Mouse (Mus musculus) kidney, embryonic 16.5 days (tissue): ENCODE results near the gene Spag16. TPM values are rescaled to one million over a fixed set of nuclear protein-coding genes. Genes with fewer than 3 reads are reported as not detected.

Experiments
- ATAC-seq: fragments of 200-750 bp; cut with Nextera tagmentation; 2 replicates; pipeline ENCODE4 v1.8.0; 2017; ENCODE audit warnings: moderate TSS enrichment; ENCODE audit not compliant: low FRiP score, low TSS enrichment
- H3K27ac ChIP-seq: fragments of 300-500 bp; sonication (generic); 2 replicates; pipeline ENCODE4 v1.5.1; 2014; ENCODE audit warnings: low read length
- H3K27me3 ChIP-seq: fragments of 300-500 bp; sonication (generic); 2 replicates; pipeline ENCODE4 v1.6.1; 2014; ENCODE audit warnings: low read length, control low read depth, mixed read lengths; ENCODE audit not compliant: insufficient read depth
- H3K36me3 ChIP-seq: fragments of 300-500 bp; sonication (generic); 2 replicates; pipeline ENCODE4 v1.6.1; 2014; ENCODE audit warnings: low read length, control low read depth, mixed read lengths; ENCODE audit not compliant: insufficient read depth
- H3K4me1 ChIP-seq: fragments of 300-500 bp; sonication (generic); 2 replicates; pipeline ENCODE4 v1.6.1; 2014; ENCODE audit warnings: low read length, control low read depth, mixed read lengths; ENCODE audit not compliant: insufficient read depth
- H3K4me2 ChIP-seq: fragments of 300-500 bp; sonication (generic); replicated peaks from 2 replicates; pipeline ENCODE4 v1.6.1; 2014; ENCODE audit warnings: low read depth, low read length
- H3K4me3 ChIP-seq: fragments of 300-500 bp; sonication (generic); 2 replicates; pipeline ENCODE4 v1.5.1; 2014; ENCODE audit warnings: mild to moderate bottlenecking, low read length
- H3K9ac ChIP-seq: fragments of 300-500 bp; sonication (generic); replicated peaks from 2 replicates; pipeline ENCODE4 v1.6.1; 2014; ENCODE audit warnings: low read length
- H3K9me3 ChIP-seq: fragments of 300-500 bp; sonication (generic); 2 replicates; pipeline ENCODE4 v1.6.1; 2016; ENCODE audit warnings: low read length, control low read depth
- WGBS: fragments of 180-500 bp; shearing (Covaris S2); extraction: QIAGEN DNeasy Blood & Tissue Kit; methylation state at CpG from one replicate; pipeline ENCODE4 v1.1.7; 2014; 5-methylcytosine and 5-hydroxymethylcytosine counted together
- polyA plus RNA-seq: library from polyadenylated mRNA; unstranded; fragments of >200 nt; fragmentation: Nextera tagmentation; extraction: Ambion mirVana; gene quantifications from 2 replicates; pipeline ENCODE4 v1.2.1, GENCODE M21; 2015

Spag16 gene
- polyA plus RNA-seq, 1 experiment from 2014 or later = 0.60 TPM

DNA sequence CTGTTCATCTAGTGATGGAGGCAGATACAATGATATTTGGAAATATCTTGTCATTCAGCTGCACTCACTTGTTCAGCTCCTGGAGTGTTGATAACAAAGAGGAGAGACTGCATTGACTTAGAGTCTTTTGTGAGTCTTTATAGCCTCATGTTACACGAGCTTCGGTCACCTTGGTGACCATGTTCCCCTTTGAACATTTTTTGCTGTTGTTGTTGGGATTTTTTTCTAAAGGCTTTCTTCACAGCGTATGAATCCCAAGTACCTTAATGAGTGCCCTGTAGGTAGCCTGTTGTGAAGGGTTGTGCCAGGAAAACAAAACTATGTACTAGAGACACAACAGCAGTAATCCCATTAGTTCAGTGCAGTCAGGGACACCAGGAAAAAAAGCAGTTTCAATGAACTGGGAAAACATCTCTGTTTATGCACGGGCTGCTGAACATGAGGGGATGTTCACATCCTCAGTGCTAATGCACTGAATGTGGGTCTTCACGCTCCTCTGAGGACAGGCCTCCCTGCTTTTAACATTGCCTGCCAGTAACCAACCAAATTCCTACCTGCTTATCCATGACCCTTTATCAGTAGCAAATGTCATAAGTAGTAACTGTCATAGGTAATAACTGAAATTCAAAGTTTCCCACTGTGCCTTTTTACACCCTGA is 798.2 kb downstream of the Spag16 start:
- Histone ChIP-seq H3K9ac (no peak overlapping the region), H3K27me3 (no peaks in the 10 kb centered on the region), H3K4me3 (no peak overlapping the region), H3K36me3 (no peaks in the 10 kb centered on the region), H3K4me1 (no peaks in the 10 kb centered on the region), H3K9me3 (no peaks in the 10 kb centered on the region), H3K27ac (no peak overlapping the region), H3K4me2 (no peak overlapping the region)
- 66% methylated on average over 5 of the region's 5 CpGs for WGBS
- no peak for ATAC-seq

DNA sequence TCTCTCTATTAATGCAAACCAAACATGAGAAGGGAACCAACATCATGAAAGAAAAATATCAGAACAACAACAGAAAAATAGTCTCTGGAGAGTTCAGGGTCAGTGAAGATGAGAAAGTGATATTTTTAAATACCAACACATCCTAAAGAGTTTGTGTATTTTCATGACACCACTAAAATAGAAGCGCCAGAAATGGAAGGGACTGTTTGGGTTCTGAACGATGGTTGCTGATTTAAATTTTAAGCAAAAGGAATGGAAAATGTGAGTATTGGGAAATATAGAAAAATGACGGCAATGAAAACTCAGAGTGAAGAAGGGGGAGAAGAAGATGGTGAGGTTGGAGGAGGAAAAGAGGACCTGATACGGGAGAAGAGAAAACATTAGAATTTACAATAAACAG is 825.9 kb downstream of the Spag16 start:
- Histone ChIP-seq H3K9ac (no peak overlapping the region), H3K27me3 (no peaks in the 10 kb centered on the region), H3K4me3 (no peak overlapping the region), H3K27ac (no peak overlapping the region), H3K4me2 (no peak overlapping the region), H3K36me3 (no peaks in the 10 kb centered on the region), H3K4me1 (no peaks in the 10 kb centered on the region), H3K9me3 (no peaks in the 10 kb centered on the region)
- 83% methylated on average over 4 of the region's 4 CpGs for WGBS
- no peak for ATAC-seq

DNA sequence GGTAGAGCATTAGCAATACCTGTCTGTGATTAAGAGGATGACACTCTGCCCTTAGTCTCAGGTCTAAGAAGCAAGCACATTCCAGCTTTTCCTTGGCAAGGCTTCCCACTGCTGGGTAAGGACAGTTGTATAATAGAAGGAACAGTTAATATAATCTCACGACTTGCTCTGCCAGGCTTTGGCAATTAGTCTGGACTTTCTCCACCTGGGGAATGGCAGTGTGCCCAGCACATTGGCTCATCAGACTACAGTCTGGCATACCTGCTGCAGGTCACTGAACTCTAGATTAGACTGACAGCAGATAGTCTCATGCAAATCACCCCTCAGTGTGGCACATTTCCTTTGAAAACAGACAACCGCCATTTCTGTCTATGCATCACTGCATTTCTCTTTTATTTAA is 865.8 kb downstream of the Spag16 start:
- Histone ChIP-seq H3K9me3 (no peaks in the 10 kb centered on the region), H3K9ac (no peak overlapping the region), H3K27ac (no peak overlapping the region), H3K4me3 (no peak overlapping the region), H3K4me2 (no peak overlapping the region), H3K36me3 (no peaks in the 10 kb centered on the region), H3K27me3 (no peaks in the 10 kb centered on the region), H3K4me1 (no peaks in the 10 kb centered on the region)
- WGBS = 75% methylated on average over 2 of the region's 2 CpGs
- ATAC-seq = no peak

DNA sequence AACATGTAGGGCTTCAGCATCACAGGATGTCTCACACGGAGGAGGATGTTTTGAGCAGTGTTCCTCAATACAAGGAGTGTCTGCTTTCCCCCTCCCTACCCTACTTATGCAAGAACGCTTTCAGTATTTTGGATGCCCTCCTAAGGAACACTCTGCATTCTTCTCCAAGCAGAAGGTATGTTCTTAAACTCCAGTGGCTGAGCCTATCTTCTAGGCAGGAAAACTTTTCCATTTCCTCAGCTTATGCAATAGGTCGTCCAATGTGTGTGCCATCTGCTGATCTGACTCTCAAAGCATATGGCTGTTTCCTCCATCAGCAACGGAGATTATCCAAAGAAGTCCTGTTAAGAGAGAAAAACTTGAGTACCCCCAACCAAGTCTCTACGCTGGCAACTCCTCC is 873.5 kb downstream of the Spag16 start:
- WGBS = 81% methylated on average over 5 of the region's 5 CpGs
- Histone ChIP-seq H3K9me3 (no peaks in the 10 kb centered on the region), H3K4me2 (no peak overlapping the region), H3K4me3 (no peak overlapping the region), H3K4me1 (no peaks in the 10 kb centered on the region), H3K27ac (no peak overlapping the region), H3K9ac (no peak overlapping the region), H3K27me3 (no peaks in the 10 kb centered on the region), H3K36me3 (no peaks in the 10 kb centered on the region)
- no peak for ATAC-seq

DNA sequence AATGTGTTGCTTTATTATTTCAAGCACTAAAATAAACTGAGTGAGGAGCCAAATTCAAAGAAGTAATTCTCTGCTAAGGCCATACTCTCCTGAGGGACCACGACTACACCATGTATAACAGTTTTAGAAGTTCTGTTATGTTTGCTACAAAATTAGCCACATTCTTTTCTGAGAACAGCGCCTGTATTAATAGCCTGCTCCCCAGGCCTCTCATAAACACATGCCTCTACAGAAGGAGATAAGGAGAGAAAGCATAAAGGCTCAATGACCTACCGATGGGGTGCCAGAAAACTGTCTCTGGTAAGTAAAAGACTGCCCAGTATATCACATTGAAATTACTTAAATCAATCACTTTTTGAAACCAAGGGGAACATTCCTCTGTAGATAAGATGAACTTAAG is 877.2 kb downstream of the Spag16 start:
- Histone ChIP-seq H3K9ac (no peak overlapping the region), H3K36me3 (no peaks in the 10 kb centered on the region), H3K27ac (no peak overlapping the region), H3K27me3 (no peaks in the 10 kb centered on the region), H3K9me3 (no peaks in the 10 kb centered on the region), H3K4me2 (no peak overlapping the region), H3K4me1 (no peaks in the 10 kb centered on the region), H3K4me3 (no peak overlapping the region)
- ATAC-seq = no peak
- 64% methylated on average over 3 of the region's 3 CpGs for WGBS

DNA sequence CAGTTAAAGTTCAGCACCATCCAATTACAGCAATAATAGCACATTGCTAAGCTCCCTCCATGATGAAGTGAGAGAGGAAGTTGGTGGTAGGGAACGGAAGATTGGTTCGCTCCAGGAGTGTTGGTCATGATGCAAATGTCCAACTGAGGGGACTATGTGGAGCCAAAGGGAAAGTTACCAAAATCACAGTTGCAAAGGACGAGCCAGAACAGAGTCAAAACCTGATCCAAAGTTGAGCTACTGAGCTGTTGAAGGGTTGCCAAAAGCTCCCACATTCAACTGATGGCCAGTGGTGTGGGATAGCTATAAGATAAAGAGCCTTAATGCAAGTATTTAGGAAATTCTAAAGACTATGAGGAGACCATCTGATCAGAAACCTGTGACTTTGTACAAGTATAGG is 879.1 kb downstream of the Spag16 start:
- H3K4me2 ChIP-seq = no peak overlapping the region
- H3K4me1 ChIP-seq = no peaks in the 10 kb centered on the region
- H3K9me3 ChIP-seq = no peaks in the 10 kb centered on the region
- WGBS = 81% methylated on average over 3 of the region's 3 CpGs
- no peaks in the 10 kb centered on the region for H3K36me3 ChIP-seq
- H3K27me3 ChIP-seq = no peaks in the 10 kb centered on the region
- H3K4me3 ChIP-seq = no peak overlapping the region
- no peak overlapping the region for H3K27ac ChIP-seq
- no peak for ATAC-seq
- H3K9ac ChIP-seq = no peak overlapping the region

DNA sequence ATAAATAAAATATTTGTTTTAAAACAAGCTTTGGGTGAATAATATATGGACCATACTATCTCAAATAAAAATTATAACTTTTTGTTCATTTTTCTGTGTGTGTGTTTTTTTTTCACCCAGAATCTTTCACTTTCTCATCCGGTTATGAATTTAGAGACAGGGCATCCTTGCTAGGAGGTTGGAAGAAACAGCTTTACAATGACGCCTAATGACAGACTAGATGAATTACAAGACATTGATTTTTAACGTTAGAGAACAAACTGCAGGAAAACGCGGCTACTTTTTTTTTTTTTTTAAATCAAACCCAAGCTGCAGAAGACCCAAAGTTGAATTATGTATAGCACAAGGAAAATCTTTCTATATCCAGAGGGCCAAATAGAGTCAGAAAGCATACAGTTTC is 898.3 kb downstream of the Spag16 start:
- H3K4me1 ChIP-seq = no peaks in the 10 kb centered on the region
- ATAC-seq = no peak
- no peaks in the 10 kb centered on the region for H3K36me3 ChIP-seq
- H3K4me2 ChIP-seq = no peak overlapping the region
- 67% methylated on average over 5 of the region's 5 CpGs for WGBS
- no peak overlapping the region for H3K27ac ChIP-seq
- no peak overlapping the region for H3K9ac ChIP-seq
- H3K9me3 ChIP-seq = no peaks in the 10 kb centered on the region
- H3K4me3 ChIP-seq = no peak overlapping the region
- H3K27me3 ChIP-seq = no peaks in the 10 kb centered on the region

DNA sequence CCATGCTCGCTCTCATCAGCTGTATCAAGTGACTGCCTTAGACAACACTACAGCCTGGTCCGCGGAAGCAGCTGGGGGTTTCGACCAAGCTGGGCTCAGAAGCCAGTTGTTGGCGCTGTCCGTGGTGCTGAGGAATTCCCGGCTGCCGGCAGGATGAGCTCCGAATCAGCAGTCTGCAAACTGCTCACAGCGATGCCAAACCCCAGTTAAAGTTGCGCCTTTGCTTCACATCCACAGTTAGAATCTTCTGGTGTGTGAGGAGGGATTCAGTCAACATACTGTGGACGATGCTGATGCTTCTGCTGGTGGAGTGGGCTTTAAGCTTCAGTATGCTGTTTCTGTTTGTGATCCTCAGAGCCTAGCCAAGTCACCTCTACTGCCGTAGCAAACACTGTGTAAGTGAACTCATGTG is 898.9 kb downstream of the Spag16 start, which contains the start of gene Vwc2l:
Vwc2l (plus strand) TSS at position 61 of the 412 bp plus-strand sequence.
- Histone ChIP-seq H3K4me1 (no peaks in the 10 kb centered on the region), H3K36me3 (no peaks in the 10 kb centered on the region), H3K9ac (no peak within 1 kb of the TSS), H3K4me2 (no peak within 1 kb of the TSS), H3K9me3 (no peaks in the 10 kb centered on the region), H3K4me3 (no peak within 1 kb of the TSS), H3K27me3 (no peaks in the 10 kb centered on the region), H3K27ac (no peak within 1 kb of the TSS)
- WGBS = 9% methylated on average over 13 of the region's 13 CpGs
- ATAC-seq = peak; percentile 85

Other genes starting within 250 kb of the Spag16 start
- gene Ikzf2, start 139.7 kb upstream of the Spag16 start, polyA plus RNA-seq = 3.5 and 6.1 TPM in 2 replicates